Mouse (Mus musculus) liver, postnatal 0 days (tissue): Measurements from ENCODE around the gene Zfp658. TPM values are rescaled to one million over a fixed set of nuclear protein-coding genes. Genes with fewer than 3 reads are reported as not detected.

Experiments
- ATAC-seq: fragments of 200-750 bp; cut with Nextera tagmentation; 2 replicates; pipeline ENCODE4 v1.8.0; 2017; ENCODE audit warnings: mild to moderate bottlenecking, moderate library complexity
- DNase-seq: peaks from one replicate; pipeline ENCODE4 v3.0.0-alpha.2; 2016
- H3K27ac ChIP-seq: fragments of 300-500 bp; sonication (generic); 2 replicates; pipeline ENCODE4 v1.5.1; 2014; ENCODE audit warnings: antibody characterized with exemption, moderate library complexity, mild to moderate bottlenecking, low read depth
- H3K27me3 ChIP-seq: fragments of 300-500 bp; sonication (generic); 2 replicates; pipeline ENCODE4 v1.6.1; 2014; ENCODE audit warnings: low read length, control low read depth, mixed read lengths; ENCODE audit not compliant: insufficient read depth
- H3K36me3 ChIP-seq: fragments of 300-500 bp; sonication (generic); replicated peaks from 2 replicates; pipeline ENCODE4 v1.6.1; 2014; ENCODE audit warnings: mild to moderate bottlenecking, control low read depth, low read length, moderate library complexity, mixed read lengths; ENCODE audit not compliant: insufficient read depth
- H3K4me1 ChIP-seq: fragments of 300-500 bp; sonication (generic); 2 replicates; pipeline ENCODE4 v1.6.1; 2014; ENCODE audit warnings: antibody characterized with exemption, mild to moderate bottlenecking, control low read depth; ENCODE audit not compliant: insufficient read depth
- H3K4me2 ChIP-seq: fragments of 300-500 bp; sonication (generic); 2 replicates; pipeline ENCODE4 v1.6.1; 2014; ENCODE audit warnings: low read depth, mild to moderate bottlenecking, low read length, moderate library complexity, mixed read lengths
- H3K4me3 ChIP-seq: fragments of 300-500 bp; sonication (generic); 2 replicates; pipeline ENCODE4 v1.5.1; 2014; ENCODE audit warnings: low read depth, low read length
- H3K9ac ChIP-seq: fragments of 300-500 bp; sonication (generic); replicated peaks from 2 replicates; pipeline ENCODE4 v1.6.1; 2014; ENCODE audit warnings: mild to moderate bottlenecking, moderate library complexity
- H3K9me3 ChIP-seq: fragments of 300-500 bp; sonication (generic); 2 replicates; pipeline ENCODE4 v1.6.1; 2016; ENCODE audit warnings: mild to moderate bottlenecking, control low read depth, low read length, mixed read lengths
- CTCF ChIP-seq: sonication (generic); IDR thresholded peaks from 2 replicates; pipeline ENCODE4 v1.5.1; 2016; ENCODE audit warnings: antibody characterized with exemption, low read depth
- EP300 ChIP-seq: IDR thresholded peaks from 2 replicates; pipeline ENCODE4 v1.6.1; 2016; ENCODE audit warnings: antibody characterized with exemption, low read depth, mild to moderate bottlenecking
- WGBS: fragments of 180-500 bp; shearing (Covaris S2); extraction: QIAGEN DNeasy Blood & Tissue Kit; methylation state at CpG from one replicate; pipeline ENCODE4 v1.1.7; 2014; ENCODE audit not compliant: insufficient replicate concordance; 5-methylcytosine and 5-hydroxymethylcytosine counted together
- polyA plus RNA-seq: library from polyadenylated mRNA; unstranded; fragments of >200 nt; fragmentation: Nextera tagmentation; extraction: Ambion mirVana; gene quantifications from 2 replicates; pipeline ENCODE4 v1.2.1, GENCODE M21; 2015

The Zfp658 gene
- polyA plus RNA-seq, 1 experiment from 2014 or later: 0.26 TPM

DNA sequence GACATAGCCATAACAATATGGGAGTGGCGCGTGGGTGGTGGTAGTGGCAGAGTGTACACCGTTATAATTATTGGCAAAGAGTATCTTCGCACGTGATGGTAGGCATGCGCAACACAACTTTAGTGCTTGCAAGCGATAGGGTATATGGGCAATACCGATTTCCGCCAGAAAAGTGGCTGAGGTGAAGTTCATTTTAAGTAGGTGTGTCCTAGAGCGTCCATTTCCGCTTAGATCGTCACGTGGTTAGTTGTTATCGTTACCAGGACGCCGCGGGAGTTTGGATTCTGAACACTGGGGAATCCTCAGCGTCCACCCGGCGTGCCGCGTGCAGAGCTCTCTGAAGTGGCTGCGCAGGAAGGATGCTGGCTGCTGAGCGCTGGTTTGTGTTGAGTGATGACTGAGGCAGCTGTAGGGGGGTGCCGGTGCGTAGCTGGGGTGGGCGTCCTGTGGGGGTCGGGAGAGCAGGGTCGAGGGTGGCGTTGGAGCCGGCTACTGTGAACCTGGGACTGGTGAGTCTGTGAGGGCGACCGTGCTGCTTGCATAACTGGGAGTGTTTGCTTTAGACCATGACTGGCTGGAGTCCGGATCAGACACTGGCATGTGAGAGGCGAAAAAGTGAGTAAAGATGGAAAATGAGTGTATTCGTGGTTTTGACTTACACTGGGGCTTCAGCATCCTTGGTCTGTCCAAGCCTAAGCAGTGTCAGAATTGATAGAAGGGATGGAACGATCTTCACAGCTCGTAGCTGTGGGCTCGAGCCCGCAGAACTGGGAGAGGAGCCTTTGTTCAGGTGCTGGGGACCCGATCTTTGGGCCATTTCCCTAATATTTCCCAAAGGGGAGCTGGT is 45.1 kb downstream of the Zfp658 start, which contains the start of gene Zfp819:
TSS of gene Zfp819 (plus strand) at position 274 of the 847 bp plus-strand sequence.
- peak; percentile 59 for DNase-seq
- Histone ChIP-seq H3K27me3 (no peaks in the 10 kb centered on the region), H3K36me3 (no peaks in the 10 kb centered on the region), H3K4me1 (peaks cover 11% of the 10 kb centered on the region), H3K27ac (no peak within 1 kb of the TSS), H3K4me2 (peak within 1 kb of the TSS; percentile 74), H3K9me3 (no peaks in the 10 kb centered on the region), H3K9ac (no peak within 1 kb of the TSS), H3K4me3 (peak within 1 kb of the TSS; percentile 19; the same call in 1 of the 2 replicates)
- peak; percentile 91 for ATAC-seq
- WGBS: 16% methylated on average over 41 of the region's 41 CpGs
- no peak for TF ChIP-seq EP300
- no peak for TF ChIP-seq CTCF

DNA sequence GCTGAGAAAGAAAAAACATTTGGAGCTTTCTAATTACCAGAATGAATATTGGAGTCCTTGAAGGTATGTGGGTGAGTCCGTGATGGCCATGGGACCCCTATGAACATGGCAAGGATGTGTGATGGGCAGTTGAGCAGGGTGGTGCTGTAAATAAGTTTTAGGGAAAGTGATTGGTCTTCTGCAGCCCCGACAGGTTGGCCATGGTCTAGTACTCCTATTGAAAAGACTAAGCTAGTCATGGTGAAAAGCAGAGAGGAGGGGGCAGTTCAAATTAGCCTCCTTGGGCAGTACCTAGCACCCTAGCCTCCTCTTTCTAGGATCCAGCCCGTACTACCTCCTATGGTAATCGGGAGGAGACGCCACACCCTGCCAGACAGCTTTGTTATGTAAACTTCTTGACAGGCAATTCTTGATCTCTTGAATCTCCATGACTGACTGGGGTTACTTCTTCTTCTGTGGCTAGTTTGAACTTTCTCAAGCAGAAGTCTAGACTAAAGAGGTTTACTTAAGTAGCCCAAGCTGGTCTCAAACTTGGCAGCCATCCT is 45.8 kb downstream of the Zfp658 start:
- DNase-seq (no peak), ATAC-seq (no peak)
- Histone ChIP-seq H3K9me3 (no peaks in the 10 kb centered on the region), H3K4me2 (peak overlapping the region; percentile 74; the same call in 1 of the 2 replicates), H3K27ac (no peak overlapping the region), H3K4me3 (no peak overlapping the region), H3K27me3 (no peaks in the 10 kb centered on the region), H3K4me1 (peaks cover 11% of the 10 kb centered on the region), H3K9ac (no peak overlapping the region), H3K36me3 (no peaks in the 10 kb centered on the region)
- 33% methylated on average over 5 of the region's 5 CpGs for WGBS
- TF ChIP-seq CTCF: no peak
- no peak for TF ChIP-seq EP300

DNA sequence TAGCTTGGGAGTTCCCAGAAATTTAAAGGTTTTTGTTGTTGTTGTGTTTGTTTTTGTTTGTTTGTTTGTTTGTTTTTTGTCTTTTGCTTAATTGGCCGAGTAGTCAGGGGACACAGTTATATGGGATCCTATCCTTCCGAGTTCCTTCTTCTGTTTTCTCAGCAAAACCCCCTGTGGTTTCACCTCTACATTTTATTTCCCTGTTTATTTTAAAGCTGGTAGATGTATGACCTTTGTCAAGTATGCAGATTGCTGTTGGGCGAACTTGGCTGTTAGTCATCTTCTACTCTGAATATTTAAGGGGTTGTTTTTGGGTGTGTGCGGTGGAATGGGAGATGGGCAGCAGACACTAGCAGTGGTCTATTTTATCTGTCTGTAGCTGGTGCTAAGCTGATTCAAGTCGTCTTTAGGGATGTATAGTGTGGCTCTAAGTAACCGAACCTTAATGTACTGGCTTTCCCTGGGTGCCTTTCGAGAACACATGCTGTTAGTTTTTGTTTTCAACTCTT is 46.3 kb downstream of the Zfp658 start:
- Histone ChIP-seq H3K4me2 (no peak overlapping the region), H3K36me3 (no peaks in the 10 kb centered on the region), H3K4me1 (peaks cover 11% of the 10 kb centered on the region), H3K9ac (no peak overlapping the region), H3K9me3 (no peaks in the 10 kb centered on the region), H3K27ac (no peak overlapping the region), H3K27me3 (no peaks in the 10 kb centered on the region), H3K4me3 (no peak overlapping the region)
- WGBS: 61% methylated on average over 7 of the region's 7 CpGs
- no peak for DNase-seq
- ATAC-seq: no peak
- no peak for TF ChIP-seq EP300
- no peak for TF ChIP-seq CTCF

DNA sequence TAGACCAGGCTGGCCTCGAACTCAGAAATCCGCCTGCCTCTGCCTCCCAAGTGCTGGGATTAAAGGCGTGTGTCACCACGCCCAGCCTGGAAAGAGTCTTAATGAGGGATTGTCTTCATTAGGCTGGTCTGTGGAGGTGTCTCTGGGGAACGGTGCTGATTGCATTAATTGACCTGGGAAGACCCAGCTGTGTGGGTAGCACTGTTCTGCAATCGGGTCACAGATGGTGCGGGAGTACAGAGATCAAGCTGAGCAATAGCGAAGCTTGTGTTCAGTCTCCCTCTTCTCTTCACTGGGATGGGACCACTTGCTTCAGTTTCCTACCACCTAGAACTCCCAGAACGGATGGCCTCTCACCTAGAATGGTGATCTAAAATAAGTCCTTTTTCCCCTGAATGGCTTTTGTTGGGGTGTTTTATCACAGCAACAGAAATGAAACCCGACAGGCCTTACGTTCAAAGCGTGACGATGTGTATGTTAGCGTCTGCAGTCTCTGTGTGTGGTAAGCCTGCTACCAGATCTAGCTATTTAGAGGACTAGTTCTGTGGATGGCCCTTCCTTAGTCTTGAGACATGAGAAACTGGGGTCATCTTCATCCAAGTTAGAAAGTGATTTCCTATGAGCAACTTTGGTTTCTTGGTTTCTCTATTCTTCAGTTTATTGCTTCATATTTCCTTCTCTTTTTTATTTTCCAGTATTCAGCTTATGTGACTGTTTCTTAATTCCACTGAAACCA is 51.9 kb downstream of the Zfp658 start:
- Histone ChIP-seq H3K4me2 (peak overlapping the region; percentile 9; the same call in 1 of the 2 replicates), H3K9ac (no peak overlapping the region), H3K4me1 (no peaks in the 10 kb centered on the region), H3K27me3 (no peaks in the 10 kb centered on the region), H3K36me3 (no peaks in the 10 kb centered on the region), H3K9me3 (no peaks in the 10 kb centered on the region), H3K27ac (0 out of 2 replicates have a peak overlapping the region, but pooled peaks have one; percentile 22), H3K4me3 (no peak overlapping the region)
- no peak for DNase-seq
- no peak for ATAC-seq
- TF ChIP-seq CTCF: no peak
- TF ChIP-seq EP300: no peak
- WGBS: 80% methylated on average over 14 of the region's 14 CpGs

DNA sequence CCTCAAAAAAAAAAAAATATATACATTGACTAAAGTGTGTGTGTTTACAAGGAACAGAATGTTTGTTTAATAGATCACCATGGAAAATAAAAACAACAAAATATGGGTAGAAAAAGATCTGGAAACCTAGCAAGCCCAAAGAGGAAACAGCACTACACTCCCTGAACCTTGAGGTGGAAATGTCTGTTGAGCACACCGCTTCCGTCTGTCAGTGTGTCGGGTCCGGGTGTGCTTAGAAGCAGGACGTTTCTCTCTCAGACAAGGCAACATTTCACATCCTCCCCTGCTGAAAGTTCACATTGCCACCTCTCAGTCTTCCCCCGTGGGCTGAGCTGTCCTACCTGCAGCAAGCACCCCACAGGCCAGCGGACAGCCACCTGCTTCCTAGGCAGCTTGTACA is 60.9 kb downstream of the Zfp658 start:
- no peak overlapping the region for H3K4me2 ChIP-seq
- no peak for ATAC-seq
- no peaks in the 10 kb centered on the region for H3K36me3 ChIP-seq
- H3K4me1 ChIP-seq: no peaks in the 10 kb centered on the region
- no peak overlapping the region for H3K27ac ChIP-seq
- no peak overlapping the region for H3K9ac ChIP-seq
- no peaks in the 10 kb centered on the region for H3K27me3 ChIP-seq
- no peak overlapping the region for H3K4me3 ChIP-seq
- no peak for TF ChIP-seq EP300
- TF ChIP-seq CTCF: no peak
- WGBS: 59% methylated on average over 7 of the region's 7 CpGs
- DNase-seq: no peak
- no peaks in the 10 kb centered on the region for H3K9me3 ChIP-seq

DNA sequence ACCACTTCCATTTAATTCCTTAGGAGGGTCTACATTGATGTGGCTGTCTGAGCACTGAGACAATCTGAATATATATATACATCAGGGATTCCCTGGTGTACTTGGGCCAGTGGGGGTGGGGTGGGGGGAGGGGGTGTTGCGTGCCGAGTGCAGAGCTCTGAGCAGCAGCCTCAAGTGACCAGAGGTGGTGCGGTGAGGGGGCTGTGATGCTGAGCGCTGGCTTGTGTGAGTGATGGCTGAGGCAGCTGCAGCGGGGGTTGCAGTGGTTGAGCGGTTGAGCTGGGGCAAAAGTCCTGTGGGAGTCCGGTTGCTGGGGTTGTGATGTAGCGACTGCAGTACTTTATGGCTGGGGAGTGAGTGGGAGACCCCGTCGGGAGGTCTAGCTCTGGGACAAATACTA is 61.8 kb downstream of the Zfp658 start:
- Histone ChIP-seq H3K4me1 (no peaks in the 10 kb centered on the region), H3K4me2 (no peak overlapping the region), H3K27me3 (no peaks in the 10 kb centered on the region), H3K27ac (no peak overlapping the region), H3K36me3 (no peaks in the 10 kb centered on the region), H3K9ac (no peak overlapping the region), H3K9me3 (no peaks in the 10 kb centered on the region), H3K4me3 (no peak overlapping the region)
- DNase-seq (no peak), ATAC-seq (no peak)
- TF ChIP-seq EP300: no peak
- 31% methylated on average over 10 of the region's 10 CpGs for WGBS

Other genes starting within 250 kb of the Zfp658 start
- gene Zfp715, start 249.0 kb upstream of the Zfp658 start, polyA plus RNA-seq: 3.9 and 4.1 TPM in 2 replicates
- gene Siglecf, start 210.9 kb upstream of the Zfp658 start, polyA plus RNA-seq: 0.71 and 0.96 TPM in 2 replicates
- gene Siglecg, start 154.1 kb upstream of the Zfp658 start, polyA plus RNA-seq: 2.9 and 3.5 TPM in 2 replicates
- not detected in 2 replicates for gene Lim2, start 134.6 kb upstream of the Zfp658 start, polyA plus RNA-seq
- 12.6 and 16.2 TPM in 2 replicates for gene Nkg7, start 125.2 kb upstream of the Zfp658 start, polyA plus RNA-seq
- gene Cldnd2, start 121.5 kb upstream of the Zfp658 start, polyA plus RNA-seq: 0.22 TPM in 1 of 2 replicates, not detected in the other
- 759 and 760 TPM in 2 replicates for gene Etfb, start 118.2 kb upstream of the Zfp658 start, polyA plus RNA-seq
- gene Gm45233, start 118.1 kb upstream of the Zfp658 start, polyA plus RNA-seq: 0.25 TPM in 1 of 2 replicates, not detected in the other
- gene Vsig10l, start 99.1 kb upstream of the Zfp658 start, polyA plus RNA-seq: 0.70 and 1.4 TPM in 2 replicates
- gene Iglon5, start 72.2 kb upstream of the Zfp658 start, polyA plus RNA-seq: not detected in 2 replicates
- not detected in 2 replicates for gene 4931406B18Rik, start 56.3 kb upstream of the Zfp658 start, polyA plus RNA-seq
- 3.9 and 5.1 TPM in 2 replicates for gene Cd33, start 17.8 kb upstream of the Zfp658 start, polyA plus RNA-seq
- gene Zfp719, start 17.4 kb downstream of the Zfp658 start, polyA plus RNA-seq: 1.3 TPM in 2 replicates
- gene Zfp819, start 44.9 kb downstream of the Zfp658 start, polyA plus RNA-seq: not detected in 2 replicates
- 0.14 TPM in 1 of 2 replicates, not detected in the other for gene Ceacam18, start 72.5 kb downstream of the Zfp658 start, polyA plus RNA-seq
- gene Siglece, start 97.9 kb downstream of the Zfp658 start, polyA plus RNA-seq: 5.1 and 5.8 TPM in 2 replicates
- gene Ctu1, start 109.8 kb downstream of the Zfp658 start, polyA plus RNA-seq: 3.2 and 4.5 TPM in 2 replicates
- not detected in 2 replicates for gene Klk14, start 128.2 kb downstream of the Zfp658 start, polyA plus RNA-seq
- not detected in 2 replicates for gene Klk13, start 150.3 kb downstream of the Zfp658 start, polyA plus RNA-seq
- gene Klk12, start 206.6 kb downstream of the Zfp658 start, polyA plus RNA-seq: not detected in 2 replicates
- not detected in 2 replicates for gene Klk11, start 212.3 kb downstream of the Zfp658 start, polyA plus RNA-seq
- not detected in 2 replicates for gene Klk10, start 218.8 kb downstream of the Zfp658 start, polyA plus RNA-seq
- gene Klk9, start 229.6 kb downstream of the Zfp658 start, polyA plus RNA-seq: not detected in 2 replicates
- gene Klk8, start 235.3 kb downstream of the Zfp658 start, polyA plus RNA-seq: 2.2 and 3.2 TPM in 2 replicates
- not detected in 2 replicates for gene Klk7, start 249.0 kb downstream of the Zfp658 start, polyA plus RNA-seq